Mouse (Mus musculus): ENCODE data around the gene S1pr4.

S1pr4 gene

GRCm38 (mm10) chr10:81500032-81500431 lies at the start of gene S1pr4:
Gene S1pr4 (minus strand): TSS chr10:81500132.
- no peak for DNase-seq

DNA sequence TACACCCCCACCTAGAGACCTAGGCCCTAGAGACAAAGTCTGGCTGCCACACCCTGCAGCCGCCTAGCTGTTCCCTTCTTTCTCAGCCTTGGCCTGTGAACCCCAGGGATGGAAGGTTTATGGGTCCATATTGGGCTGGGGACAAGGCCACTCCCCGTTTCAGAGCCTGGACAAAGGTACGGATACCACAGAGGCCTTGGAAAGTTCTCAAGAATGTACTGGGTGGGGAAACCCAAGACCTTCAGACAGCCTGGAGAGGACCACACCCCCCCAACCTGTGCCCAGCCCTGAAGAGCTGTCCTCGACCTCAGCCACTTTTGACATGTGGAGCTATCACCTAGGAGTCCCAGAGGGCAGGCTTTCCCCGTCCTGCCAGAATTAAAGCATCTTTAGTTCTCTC lies 49.0 kb upstream of the S1pr4 start:
- DNase-seq = no peak

DNA sequence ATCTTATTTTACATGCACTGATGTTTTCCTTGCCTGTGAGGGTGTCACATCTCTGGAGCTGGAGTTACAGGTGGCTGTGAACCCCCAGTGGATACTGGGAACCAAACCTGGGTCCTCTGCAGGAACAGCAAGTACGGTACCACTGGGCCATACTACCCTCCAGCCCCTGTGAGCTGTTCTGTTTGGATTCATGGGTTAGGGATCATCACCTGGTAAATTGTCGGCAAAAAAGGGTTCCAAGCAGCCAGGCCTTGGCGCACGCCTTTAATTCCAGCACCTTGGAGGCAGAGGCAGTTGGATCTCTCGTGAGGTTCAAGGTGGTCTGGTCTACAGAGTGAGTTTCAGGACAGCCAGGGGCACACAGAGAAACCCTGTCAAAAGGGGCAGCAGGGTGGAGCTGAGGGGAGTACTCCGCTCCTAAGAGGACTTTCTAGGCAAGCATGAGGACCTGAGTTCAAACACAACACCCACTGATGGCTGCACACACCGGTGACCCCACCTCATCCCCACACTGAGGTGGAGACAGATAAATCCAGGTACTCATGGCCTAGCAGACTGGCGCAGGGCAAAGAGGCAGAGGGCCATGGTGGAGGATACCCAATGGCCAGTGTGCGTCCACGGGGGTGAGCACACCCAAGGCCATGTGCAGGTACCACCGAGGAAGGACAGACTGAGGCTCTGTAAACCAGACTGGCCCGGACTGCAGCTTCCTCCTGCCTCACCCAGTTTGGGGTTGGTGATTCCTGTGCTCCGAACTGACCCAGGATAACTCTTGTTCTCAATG lies 47.0 kb upstream of the S1pr4 start:
- DNase-seq = no peak

- no peak for DNase-seq
These were observed 46.4 kb upstream of the S1pr4 start for GRCm38 (mm10) chr10:81546332-81546731.

DNA sequence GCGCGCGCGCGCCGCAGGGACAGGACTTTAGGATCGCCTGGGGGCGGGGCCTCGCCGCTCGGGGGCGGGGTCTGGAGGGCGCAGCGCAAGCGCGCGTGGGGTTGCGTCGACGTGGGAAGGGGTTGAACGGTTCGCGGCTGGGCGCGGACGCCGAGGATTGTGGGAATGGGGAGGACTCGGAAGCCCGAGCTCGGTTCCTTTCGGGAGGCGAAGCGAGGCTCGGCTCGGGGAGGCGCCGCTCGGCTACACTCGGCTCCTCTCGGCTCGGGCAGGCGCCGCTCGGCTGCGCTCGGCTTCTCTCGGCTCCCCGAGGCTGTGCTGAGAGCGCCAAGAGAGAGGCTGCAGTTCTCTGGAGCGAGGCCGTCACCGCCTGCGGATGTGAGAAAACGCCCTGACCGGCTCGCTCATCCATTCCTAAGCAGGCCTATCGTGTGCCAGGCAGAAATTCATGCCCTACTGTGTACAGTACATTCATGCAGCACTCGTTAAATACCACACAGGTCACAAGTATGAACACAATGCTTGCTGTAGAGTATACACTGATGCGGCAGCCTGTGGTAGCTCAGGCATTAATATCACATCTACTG lies 45.3 kb upstream of the S1pr4 start, which contains the start of gene Gna11:
Gene Gna11 (minus strand): TSS at position 30 of the 587 bp plus-strand sequence.
- DNase-seq = peak; percentile 100

GRCm38 (mm10) chr10:81544296-81545160 lies 44.6 kb upstream of the S1pr4 start:
- DNase-seq = no peak

DNA sequence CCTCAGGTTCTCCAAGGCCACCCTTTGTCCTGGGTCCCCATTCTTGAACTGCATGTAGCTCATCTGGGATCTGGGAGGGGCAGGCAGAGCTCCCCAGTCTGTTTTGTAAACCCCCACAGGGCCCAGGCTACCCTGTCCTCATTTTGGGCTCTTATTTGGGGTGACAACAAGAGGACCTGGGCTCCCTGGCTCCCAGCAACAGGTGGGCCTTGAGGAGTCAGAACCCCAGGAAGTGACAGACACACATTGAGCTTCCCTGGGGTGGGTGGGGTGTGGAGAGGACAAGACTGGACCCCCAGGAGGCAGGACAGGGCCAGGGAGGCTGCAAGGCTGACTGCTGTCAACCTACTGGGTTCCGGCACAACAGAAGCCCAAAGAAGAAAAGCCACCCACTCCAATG lies 43.7 kb upstream of the S1pr4 start:
- DNase-seq = no peak

GRCm38 (mm10) chr10:81542727-81543460 lies 43.0 kb upstream of the S1pr4 start:
- no peak for DNase-seq

GRCm38 (mm10) chr10:81541803-81542202 lies 41.9 kb upstream of the S1pr4 start:
- peak; percentile 80 for DNase-seq

DNA sequence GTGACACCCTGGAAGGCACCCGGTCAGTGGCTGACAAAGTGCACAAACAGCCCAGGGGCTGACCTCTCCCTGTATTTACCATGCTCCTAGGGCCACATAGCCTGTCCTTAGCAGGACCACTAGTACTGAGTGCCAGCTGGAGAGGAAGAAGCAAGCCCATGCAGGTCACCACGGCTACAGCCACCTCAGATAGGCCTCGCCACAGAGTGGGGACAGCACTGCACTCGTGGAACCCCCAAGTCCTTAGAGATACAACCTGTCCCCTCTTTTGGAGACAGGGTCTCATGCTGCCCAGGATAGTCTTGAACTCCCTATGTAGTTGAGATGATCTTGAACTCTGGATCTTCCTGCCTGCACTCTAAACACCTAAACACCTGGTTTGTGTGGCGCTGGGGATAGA lies 41.4 kb upstream of the S1pr4 start:
- DNase-seq = no peak

- no peak for DNase-seq
These were observed 38.6 kb upstream of the S1pr4 start for GRCm38 (mm10) chr10:81538321-81539048.

DNA sequence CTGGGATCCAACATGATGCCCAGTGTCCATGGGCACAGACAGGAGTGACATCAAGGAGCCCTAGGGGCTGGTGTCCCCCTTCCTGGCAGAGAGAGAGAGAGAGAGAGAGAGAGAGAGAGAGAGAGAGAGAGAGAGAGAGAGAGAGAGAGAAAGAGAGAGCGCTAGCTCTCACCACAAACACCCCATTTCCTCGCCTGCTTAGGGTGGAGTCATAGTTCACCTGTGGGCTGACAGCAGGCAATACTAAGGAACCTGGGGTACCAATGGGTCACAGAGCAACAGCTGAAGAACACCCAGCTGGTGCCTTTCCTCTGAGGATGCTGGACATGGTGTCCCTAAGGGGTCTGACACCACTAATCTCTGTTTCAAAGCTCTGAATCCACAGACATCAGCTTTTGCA lies 37.5 kb upstream of the S1pr4 start:
- DNase-seq = no peak

- peak; percentile 53 for DNase-seq
These were observed 36.8 kb upstream of the S1pr4 start for GRCm38 (mm10) chr10:81536734-81537133.

- DNase-seq = no peak
These were observed 34.9 kb upstream of the S1pr4 start for GRCm38 (mm10) chr10:81534826-81535225.

- DNase-seq = peak; percentile 87
These were observed 26.8 kb upstream of the S1pr4 start for GRCm38 (mm10) chr10:81526779-81527178.

GRCm38 (mm10) chr10:81525017-81525694 lies 25.2 kb upstream of the S1pr4 start:
- peak; percentile 43 for DNase-seq

DNA sequence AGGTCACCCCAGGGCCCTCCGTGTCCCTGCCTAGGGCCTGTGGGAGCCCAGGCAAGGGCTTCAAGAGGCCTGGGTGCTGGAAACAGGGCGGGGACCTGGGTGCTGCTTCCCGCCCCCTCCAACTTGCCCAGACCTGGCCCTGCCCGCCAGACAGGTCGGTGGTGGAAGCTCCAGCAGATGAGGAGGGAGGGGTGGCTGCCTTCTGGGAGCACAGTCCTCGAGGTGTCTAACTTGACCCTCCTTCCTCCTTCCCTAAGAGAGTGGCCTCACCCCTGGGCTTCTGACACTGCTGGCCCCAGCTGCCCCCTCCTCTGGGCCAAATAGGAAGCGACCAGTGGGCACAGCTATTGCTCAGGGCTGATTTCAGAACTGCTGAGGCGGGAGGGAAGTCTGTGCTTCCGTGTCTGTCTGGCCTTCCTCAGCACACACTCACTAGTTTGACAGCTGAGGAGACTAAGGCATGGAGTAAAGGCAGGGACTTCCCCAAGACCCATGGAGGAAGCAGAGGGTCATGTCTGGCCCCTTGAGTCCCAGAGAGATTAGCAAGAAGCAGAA lies 24.2 kb upstream of the S1pr4 start, which contains the start of gene Gna15:
Gene Gna15 (minus strand): TSS at position 175 of the 555 bp plus-strand sequence.
- peak; percentile 50 for DNase-seq

DNA sequence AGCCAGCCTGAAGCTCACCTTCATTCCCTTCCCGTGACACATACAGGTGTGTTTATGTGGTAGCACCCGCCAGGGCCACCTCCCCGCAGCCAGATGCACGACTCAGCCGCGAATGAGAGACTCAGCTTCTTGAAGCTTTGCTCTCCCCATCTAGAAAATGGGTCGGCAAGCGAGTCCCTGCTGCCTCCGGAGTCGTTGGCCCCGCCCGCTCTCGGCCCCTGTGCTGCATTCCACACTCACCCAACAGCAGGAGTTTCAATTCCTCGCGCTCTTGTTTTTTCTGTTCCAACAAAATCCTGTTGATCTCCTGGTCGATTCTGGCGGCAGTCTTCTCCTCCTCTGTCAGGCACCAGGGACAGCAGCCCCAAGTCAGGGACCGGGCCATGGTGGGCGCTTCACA lies 23.6 kb upstream of the S1pr4 start:
- DNase-seq = peak; percentile 45

DNA sequence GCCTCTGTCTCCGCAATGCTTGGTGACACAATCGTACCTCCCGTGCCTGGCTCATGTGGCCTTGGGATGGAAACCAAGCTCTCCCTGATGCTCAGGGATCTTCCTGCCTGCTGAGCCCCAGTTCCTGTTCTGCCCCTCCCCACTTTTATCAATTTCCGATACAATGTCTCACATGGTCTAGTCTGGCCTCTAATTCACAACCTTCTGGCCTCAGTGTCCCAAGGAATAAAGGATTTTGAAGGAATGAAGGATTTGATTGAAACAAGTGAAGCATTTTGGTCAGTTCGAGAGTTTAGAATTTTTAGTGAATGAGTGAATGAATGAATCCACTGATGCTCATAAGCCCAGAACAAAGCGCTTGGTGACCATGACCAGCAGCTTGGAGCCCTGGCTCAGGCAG lies 23.2 kb upstream of the S1pr4 start:
- DNase-seq = no peak

DNA sequence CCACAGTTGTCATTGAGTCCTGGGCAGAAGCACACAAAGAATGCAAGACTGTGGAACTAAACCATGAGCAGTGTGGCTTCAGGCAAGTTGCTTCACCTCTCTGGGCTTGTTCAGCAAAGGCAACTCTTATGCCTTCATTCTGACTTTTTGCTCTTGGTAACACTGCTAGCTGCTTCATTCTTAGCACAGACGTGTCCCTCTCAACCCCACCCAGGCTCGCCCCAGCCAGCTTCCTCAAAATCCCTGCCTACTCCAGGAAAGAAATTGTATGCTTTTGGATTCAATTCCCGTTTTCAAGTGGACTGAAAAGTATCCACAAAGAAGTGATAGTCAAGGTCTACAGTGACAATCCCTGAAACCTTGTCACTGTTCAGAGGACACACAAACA lies 20.0 kb upstream of the S1pr4 start:
- DNase-seq = no peak
